Mouse (Mus musculus) liver, embryonic 13.5 days (tissue): ENCODE data around the gene Bcas3. TPM values are rescaled to one million over a fixed set of nuclear protein-coding genes. Genes with fewer than 3 reads are reported as not detected.

ENCODE experiments used
- ATAC-seq: fragments of 200-750 bp; cut with Nextera tagmentation; 2 replicates; pipeline ENCODE4 v1.8.0; 2017; ENCODE audit warnings: low read depth, mild to moderate bottlenecking, moderate number of reproducible peaks, moderate library complexity
- DNase-seq: peaks from one replicate; pipeline ENCODE4 v3.0.0; 2022
- H3K27ac ChIP-seq: fragments of 300-500 bp; sonication (generic); 2 replicates; pipeline ENCODE4 v1.5.1; 2015; ENCODE audit warnings: moderate library complexity, mild to moderate bottlenecking, inconsistent platforms
- H3K27me3 ChIP-seq: fragments of 300-500 bp; sonication (generic); 2 replicates; pipeline ENCODE4 v1.6.1; 2015; ENCODE audit warnings: mild to moderate bottlenecking, inconsistent platforms
- H3K36me3 ChIP-seq: fragments of 300-500 bp; sonication (generic); 2 replicates; pipeline ENCODE4 v1.6.1; 2015; ENCODE audit warnings: mild to moderate bottlenecking, inconsistent platforms
- H3K4me1 ChIP-seq: fragments of 300-500 bp; sonication (generic); replicated peaks from 2 replicates; pipeline ENCODE4 v1.6.1; 2015; ENCODE audit warnings: inconsistent platforms
- H3K4me2 ChIP-seq: fragments of 300-500 bp; sonication (generic); 2 replicates; pipeline ENCODE4 v1.6.1; 2015; ENCODE audit warnings: inconsistent platforms, mild to moderate bottlenecking, moderate library complexity
- H3K4me3 ChIP-seq: fragments of 300-500 bp; sonication (generic); replicated peaks from 2 replicates; pipeline ENCODE4 v1.5.1; 2015; ENCODE audit warnings: mild to moderate bottlenecking, inconsistent platforms
- H3K9ac ChIP-seq: fragments of 300-500 bp; sonication (generic); 2 replicates; pipeline ENCODE4 v1.6.1; 2015; ENCODE audit warnings: mild to moderate bottlenecking, inconsistent platforms
- H3K9me3 ChIP-seq: fragments of 300-500 bp; sonication (generic); replicated peaks from 2 replicates; pipeline ENCODE4 v1.6.1; 2016; ENCODE audit warnings: inconsistent platforms
- WGBS: fragments of 180-500 bp; shearing (Covaris S2); methylation state at CpG from one replicate; pipeline ENCODE4 v1.1.7; 2015; ENCODE audit not compliant: insufficient replicate concordance; 5-methylcytosine and 5-hydroxymethylcytosine counted together
- polyA plus RNA-seq: library from polyadenylated mRNA; unstranded; fragments of >200 nt; fragmentation: Nextera tagmentation; extraction: Ambion mirVana; gene quantifications from 2 replicates; pipeline ENCODE4 v1.2.1, GENCODE M21; 2015

Gene Bcas3
- polyA plus RNA-seq, 1 experiment from 2014 or later, result 13.6 TPM

- Histone ChIP-seq H3K9ac (no peak overlapping the region), H3K4me2 (no peak overlapping the region), H3K9me3 (no peaks in the 10 kb centered on the region), H3K27me3 (peaks cover 19% of the 10 kb centered on the region), H3K27ac (no peak overlapping the region), H3K4me3 (no peak overlapping the region), H3K4me1 (peaks cover 6% of the 10 kb centered on the region), H3K36me3 (no peaks in the 10 kb centered on the region)
- WGBS, result 50% methylated on average over 5 of the region's 5 CpGs
- DNase-seq (no peak), ATAC-seq (no peak)
These were observed 385.6 kb downstream of the Bcas3 start for GRCm38 (mm10) chr11:85738585-85738984.

GRCm38 (mm10) chr11:85739266-85739977 is 386.5 kb downstream of the Bcas3 start:
- Histone ChIP-seq H3K9me3 (no peaks in the 10 kb centered on the region), H3K36me3 (no peaks in the 10 kb centered on the region), H3K4me2 (no peak overlapping the region), H3K9ac (no peak overlapping the region), H3K27ac (no peak overlapping the region), H3K4me1 (peaks cover 6% of the 10 kb centered on the region), H3K27me3 (peaks cover 19% of the 10 kb centered on the region), H3K4me3 (no peak overlapping the region)
- ATAC-seq (no peak), DNase-seq (no peak)
- WGBS, result 62% methylated on average over 6 of the region's 6 CpGs

- no peaks in the 10 kb centered on the region for H3K9me3 ChIP-seq
- WGBS, result 70% methylated on average over 7 of the region's 7 CpGs
These were observed 393.4 kb downstream of the Bcas3 start for GRCm38 (mm10) chr11:85746373-85746772.

GRCm38 (mm10) chr11:85748891-85749290 is 395.9 kb downstream of the Bcas3 start:
- H3K27ac ChIP-seq, result no peak overlapping the region
- H3K36me3 ChIP-seq, result no peaks in the 10 kb centered on the region
- ATAC-seq (no peak), DNase-seq (no peak)
- no peak overlapping the region for H3K9ac ChIP-seq
- peaks cover 6% of the 10 kb centered on the region; the same call in 1 of the 2 replicates for H3K4me1 ChIP-seq
- H3K4me2 ChIP-seq, result no peak overlapping the region
- no peak overlapping the region for H3K4me3 ChIP-seq
- H3K9me3 ChIP-seq, result no peaks in the 10 kb centered on the region
- 58% methylated on average over 2 of the region's 2 CpGs for WGBS
- 0 out of 2 replicates have a peak, but pooled peaks cover 9% of the 10 kb centered on the region for H3K27me3 ChIP-seq

More at GRCm38 (mm10) chr11:85746373-85746772, 393.4 kb downstream of the Bcas3 start:
- H3K27me3 ChIP-seq, result peaks cover 19% of the 10 kb centered on the region
- H3K4me3 ChIP-seq, result no peak overlapping the region
- H3K36me3 ChIP-seq, result no peaks in the 10 kb centered on the region
- no peak for DNase-seq
- peaks cover 2% of the 10 kb centered on the region; the same call in 1 of the 2 replicates for H3K4me1 ChIP-seq
- no peak overlapping the region for H3K27ac ChIP-seq
- no peak overlapping the region for H3K4me2 ChIP-seq
- H3K9ac ChIP-seq, result no peak overlapping the region
- no peak for ATAC-seq

GRCm38 (mm10) chr11:85751171-85751570 is 398.2 kb downstream of the Bcas3 start:
- 0 out of 2 replicates have a peak, but pooled peaks cover 12% of the 10 kb centered on the region for H3K27me3 ChIP-seq
- H3K4me3 ChIP-seq, result no peak overlapping the region
- H3K4me2 ChIP-seq, result no peak overlapping the region
- H3K27ac ChIP-seq, result no peak overlapping the region
- 51% methylated on average over 11 of the region's 11 CpGs for WGBS
- DNase-seq, result no peak
- no peaks in the 10 kb centered on the region for H3K36me3 ChIP-seq
- H3K9ac ChIP-seq, result no peak overlapping the region
- ATAC-seq, result no peak
- H3K9me3 ChIP-seq, result no peaks in the 10 kb centered on the region
- peaks cover 6% of the 10 kb centered on the region; the same call in 1 of the 2 replicates for H3K4me1 ChIP-seq

GRCm38 (mm10) chr11:85754631-85755502 is 401.9 kb downstream of the Bcas3 start:
- Histone ChIP-seq H3K27me3 (peaks cover 13% of the 10 kb centered on the region; the same call in 1 of the 2 replicates), H3K4me3 (no peak overlapping the region), H3K9ac (no peak overlapping the region), H3K9me3 (no peaks in the 10 kb centered on the region), H3K36me3 (no peaks in the 10 kb centered on the region), H3K4me1 (peaks cover 21% of the 10 kb centered on the region), H3K4me2 (no peak overlapping the region), H3K27ac (no peak overlapping the region)
- WGBS, result 77% methylated on average over 13 of the region's 13 CpGs
- DNase-seq, result no peak
- ATAC-seq, result no peak

GRCm38 (mm10) chr11:85755503-85756044 is 402.6 kb downstream of the Bcas3 start:
- H3K36me3 ChIP-seq, result no peaks in the 10 kb centered on the region
- H3K4me3 ChIP-seq, result no peak overlapping the region
- DNase-seq (no peak), ATAC-seq (no peak)
- no peaks in the 10 kb centered on the region for H3K9me3 ChIP-seq
- peaks cover 27% of the 10 kb centered on the region for H3K4me1 ChIP-seq
- no peak overlapping the region for H3K9ac ChIP-seq
- 72% methylated on average over 2 of the region's 2 CpGs for WGBS
- no peak overlapping the region for H3K4me2 ChIP-seq
- H3K27ac ChIP-seq, result no peak overlapping the region
- H3K27me3 ChIP-seq, result peaks cover 20% of the 10 kb centered on the region; the same call in 1 of the 2 replicates

GRCm38 (mm10) chr11:85758891-85759290 is 405.9 kb downstream of the Bcas3 start:
- WGBS, result 41% methylated on average over 9 of the region's 9 CpGs
- ATAC-seq (peak; percentile 87), DNase-seq (peak; percentile 40)
- no peak overlapping the region for H3K4me2 ChIP-seq
- H3K4me3 ChIP-seq, result no peak overlapping the region
- H3K9ac ChIP-seq, result no peak overlapping the region
- no peaks in the 10 kb centered on the region for H3K9me3 ChIP-seq
- peaks cover 39% of the 10 kb centered on the region for H3K27me3 ChIP-seq
- H3K4me1 ChIP-seq, result peaks cover 28% of the 10 kb centered on the region
- H3K27ac ChIP-seq, result no peak overlapping the region
- no peaks in the 10 kb centered on the region for H3K36me3 ChIP-seq

- H3K9ac ChIP-seq, result no peak overlapping the region
- WGBS, result 67% methylated on average over 14 of the region's 14 CpGs
- ATAC-seq, result no peak
- H3K27me3 ChIP-seq, result peaks cover 41% of the 10 kb centered on the region
- peak overlapping the region; percentile 45 for H3K27ac ChIP-seq
- H3K36me3 ChIP-seq, result no peaks in the 10 kb centered on the region
- no peak overlapping the region for H3K4me2 ChIP-seq
- no peak overlapping the region for H3K4me3 ChIP-seq
- peaks cover 28% of the 10 kb centered on the region for H3K4me1 ChIP-seq
- no peaks in the 10 kb centered on the region for H3K9me3 ChIP-seq
- DNase-seq, result no peak
These were observed 406.9 kb downstream of the Bcas3 start for GRCm38 (mm10) chr11:85759634-85760439.

GRCm38 (mm10) chr11:85760486-85761141 is 407.6 kb downstream of the Bcas3 start:
- H3K4me2 ChIP-seq, result no peak overlapping the region
- peaks cover 42% of the 10 kb centered on the region for H3K27me3 ChIP-seq
- peak overlapping the region; percentile 45 for H3K27ac ChIP-seq
- no peak overlapping the region for H3K4me3 ChIP-seq
- no peaks in the 10 kb centered on the region for H3K36me3 ChIP-seq
- no peaks in the 10 kb centered on the region for H3K9me3 ChIP-seq
- 41% methylated on average over 6 of the region's 6 CpGs for WGBS
- peaks cover 28% of the 10 kb centered on the region for H3K4me1 ChIP-seq
- ATAC-seq (no peak), DNase-seq (no peak)
- H3K9ac ChIP-seq, result no peak overlapping the region
